Mouse (Mus musculus) neural tube, embryonic 14.5 days (tissue): ENCODE measurements around the gene Tdgf1. TPM values are rescaled to one million over a fixed set of nuclear protein-coding genes. Genes with fewer than 3 reads are reported as not detected.

Experiments used
- ATAC-seq: fragments of 200-750 bp; cut with Nextera tagmentation; 2 replicates; pipeline ENCODE4 v1.8.0; 2017; ENCODE audit warnings: low read depth, mild to moderate bottlenecking, moderate TSS enrichment, moderate library complexity
- H3K27ac ChIP-seq: fragments of 300-500 bp; sonication (generic); 2 replicates; pipeline ENCODE4 v1.5.1; 2014; ENCODE audit warnings: low read depth, mild to moderate bottlenecking, control low read depth, low read length, moderate library complexity, mixed read lengths
- H3K27me3 ChIP-seq: fragments of 300-500 bp; sonication (generic); 2 replicates; pipeline ENCODE4 v1.6.1; 2014; ENCODE audit warnings: low read length; ENCODE audit not compliant: control insufficient read depth, insufficient read depth
- H3K36me3 ChIP-seq: fragments of 300-500 bp; sonication (generic); 2 replicates; pipeline ENCODE4 v1.6.1; 2014; ENCODE audit warnings: low read length, mixed read lengths; ENCODE audit not compliant: control insufficient read depth, insufficient read depth
- H3K4me1 ChIP-seq: fragments of 300-500 bp; sonication (generic); 2 replicates; pipeline ENCODE4 v1.6.1; 2014; ENCODE audit warnings: low read length; ENCODE audit not compliant: control insufficient read depth, insufficient read depth
- H3K4me2 ChIP-seq: fragments of 300-500 bp; sonication (generic); 2 replicates; pipeline ENCODE4 v1.6.1; 2014; ENCODE audit warnings: mild to moderate bottlenecking, low read depth, low read length, control low read depth
- H3K4me3 ChIP-seq: fragments of 300-500 bp; sonication (generic); 2 replicates; pipeline ENCODE4 v1.5.1; 2014; ENCODE audit warnings: low read depth, low read length, control low read depth, mixed read lengths
- H3K9ac ChIP-seq: fragments of 300-500 bp; sonication (generic); replicated peaks from 2 replicates; pipeline ENCODE4 v1.6.1; 2014; ENCODE audit warnings: low read depth, mild to moderate bottlenecking, control low read depth, low read length, mixed read lengths
- H3K9me3 ChIP-seq: fragments of 300-500 bp; sonication (generic); 2 replicates; pipeline ENCODE4 v1.6.1; 2016; ENCODE audit warnings: low read length; ENCODE audit not compliant: control insufficient read depth
- WGBS: fragments of 180-500 bp; shearing (Covaris S2); extraction: QIAGEN DNeasy Blood & Tissue Kit; methylation state at CpG from one replicate; pipeline ENCODE4 v1.1.7; 2014; 5-methylcytosine and 5-hydroxymethylcytosine counted together
- polyA plus RNA-seq: library from polyadenylated mRNA; unstranded; fragments of >200 nt; fragmentation: Nextera tagmentation; extraction: Ambion mirVana; gene quantifications from 2 replicates; pipeline ENCODE4 v1.2.1, GENCODE M21; 2014

The Tdgf1 gene
- polyA plus RNA-seq, 1 experiment from 2014 or later = 0.71 TPM

- no peak overlapping the region for H3K9ac ChIP-seq
- no peak for ATAC-seq
- H3K4me1 ChIP-seq = 0 out of 2 replicates have a peak, but pooled peaks cover 7% of the 10 kb centered on the region
- no peak overlapping the region for H3K4me3 ChIP-seq
- H3K9me3 ChIP-seq = no peaks in the 10 kb centered on the region
- H3K36me3 ChIP-seq = no peaks in the 10 kb centered on the region
- H3K4me2 ChIP-seq = no peak overlapping the region
- WGBS = 82% methylated on average over 7 of the region's 7 CpGs
- no peaks in the 10 kb centered on the region for H3K27me3 ChIP-seq
- no peak overlapping the region for H3K27ac ChIP-seq
Observed at GRCm38 (mm10) chr9:110935941-110936340, 10.0 kb downstream of the Tdgf1 start.

GRCm38 (mm10) chr9:110933850-110934437, 12.0 kb downstream of the Tdgf1 start:
- Histone ChIP-seq H3K27me3 (no peaks in the 10 kb centered on the region), H3K9me3 (no peaks in the 10 kb centered on the region), H3K36me3 (no peaks in the 10 kb centered on the region), H3K4me2 (no peak overlapping the region), H3K4me1 (0 out of 2 replicates have a peak, but pooled peaks cover 7% of the 10 kb centered on the region), H3K27ac (peak overlapping the region; percentile 66; the same call in 1 of the 2 replicates), H3K9ac (no peak overlapping the region), H3K4me3 (no peak overlapping the region)
- ATAC-seq = peak; percentile 65; the same call in 1 of the 2 replicates
- WGBS = 49% methylated on average over 12 of the region's 12 CpGs

- H3K4me3 ChIP-seq = no peak overlapping the region
- 0 out of 2 replicates have a peak, but pooled peaks cover 7% of the 10 kb centered on the region for H3K4me1 ChIP-seq
- no peak overlapping the region for H3K9ac ChIP-seq
- no peak overlapping the region for H3K27ac ChIP-seq
- no peaks in the 10 kb centered on the region for H3K36me3 ChIP-seq
- H3K27me3 ChIP-seq = no peaks in the 10 kb centered on the region
- no peaks in the 10 kb centered on the region for H3K9me3 ChIP-seq
- ATAC-seq = no peak; the same call in 1 of the 2 replicates
- H3K4me2 ChIP-seq = no peak overlapping the region
- WGBS = 24% methylated on average over 6 of the region's 6 CpGs
Observed at GRCm38 (mm10) chr9:110931573-110931972, 14.4 kb downstream of the Tdgf1 start.

GRCm38 (mm10) chr9:110922759-110923158, 23.2 kb downstream of the Tdgf1 start:
- no peak overlapping the region for H3K4me2 ChIP-seq
- H3K4me3 ChIP-seq = no peak overlapping the region
- no peaks in the 10 kb centered on the region for H3K27me3 ChIP-seq
- no peak for ATAC-seq
- H3K36me3 ChIP-seq = no peaks in the 10 kb centered on the region
- H3K4me1 ChIP-seq = no peaks in the 10 kb centered on the region
- WGBS = 14% methylated on average over 7 of the region's 7 CpGs
- H3K27ac ChIP-seq = no peak overlapping the region
- no peaks in the 10 kb centered on the region for H3K9me3 ChIP-seq
- no peak overlapping the region for H3K9ac ChIP-seq

- Histone ChIP-seq H3K27ac (no peak overlapping the region), H3K36me3 (no peaks in the 10 kb centered on the region), H3K9ac (no peak overlapping the region), H3K27me3 (no peaks in the 10 kb centered on the region), H3K4me3 (no peak overlapping the region), H3K4me1 (no peaks in the 10 kb centered on the region), H3K4me2 (no peak overlapping the region), H3K9me3 (no peaks in the 10 kb centered on the region)
- no peak for ATAC-seq
- WGBS = 50% methylated on average over 15 of the region's 15 CpGs
Observed at GRCm38 (mm10) chr9:110920665-110921419, 25.1 kb downstream of the Tdgf1 start.

- Histone ChIP-seq H3K9ac (no peak within 1 kb of the TSS), H3K4me3 (no peak within 1 kb of the TSS), H3K36me3 (no peaks in the 10 kb centered on the region), H3K27ac (no peak within 1 kb of the TSS), H3K4me1 (no peaks in the 10 kb centered on the region), H3K9me3 (no peaks in the 10 kb centered on the region), H3K4me2 (no peak within 1 kb of the TSS), H3K27me3 (no peaks in the 10 kb centered on the region)
- 91% methylated on average over 7 of the region's 7 CpGs for whole genome bisulfite sequencing
- no peak for ATAC-seq
Observed at GRCm38 (mm10) chr9:110916786-110917185, 29.2 kb downstream of the Tdgf1 start, which contains the start of gene Fam240a. Gene Fam240a, minus strand, starts transcription at chr9:110916861.

- ATAC-seq = no peak
- H3K4me2 ChIP-seq = no peak overlapping the region
- H3K27ac ChIP-seq = no peak overlapping the region
- 80% methylated on average over 8 of the region's 8 CpGs for WGBS
- H3K36me3 ChIP-seq = no peaks in the 10 kb centered on the region
- no peak overlapping the region for H3K4me3 ChIP-seq
- no peaks in the 10 kb centered on the region for H3K9me3 ChIP-seq
- no peak overlapping the region for H3K9ac ChIP-seq
- no peaks in the 10 kb centered on the region for H3K4me1 ChIP-seq
- H3K27me3 ChIP-seq = no peaks in the 10 kb centered on the region
Observed at GRCm38 (mm10) chr9:110915466-110915865, 30.5 kb downstream of the Tdgf1 start.

GRCm38 (mm10) chr9:110914631-110915236, 31.2 kb downstream of the Tdgf1 start:
- H3K4me3 ChIP-seq = no peak overlapping the region
- no peaks in the 10 kb centered on the region for H3K4me1 ChIP-seq
- no peak overlapping the region for H3K27ac ChIP-seq
- H3K27me3 ChIP-seq = no peaks in the 10 kb centered on the region
- no peak overlapping the region for H3K4me2 ChIP-seq
- WGBS = 52% methylated on average over 21 of the region's 21 CpGs
- ATAC-seq = no peak
- H3K36me3 ChIP-seq = no peaks in the 10 kb centered on the region
- no peak overlapping the region for H3K9ac ChIP-seq
- no peaks in the 10 kb centered on the region for H3K9me3 ChIP-seq
